In genomic region chr3:142493536-142494061, GRCm38 (mm10) we compare ENCODE assay signal across 8 mouse cellular contexts. TPM values are rescaled to one million over a fixed set of nuclear protein-coding genes. Genes with fewer than 3 reads are reported as not detected.
DNase-seq lines count a peak whose midpoint lies in the region; ATAC-seq and TF ChIP-seq lines count a peak whose summit lies in the region.

TSS of gene Gbp5 (plus strand) at chr3:142493978.

- H3K9ac ChIP-seq in heart, embryonic 15.5 days: no peak within 1 kb of the TSS

- DNase-seq in 3134 (ENCODE audit: extremely low read depth, insufficient read length, low spot score): peak; percentile 19
- peak; percentile 57 for DNase-seq in brain, embryonic 14.5 days (ENCODE audit: low read depth)
- DNase-seq in kidney, postnatal 25 days: peak; percentile 80 to 85
- peak; percentile 93 for DNase-seq in lung, postnatal 14 days
- DNase-seq in spleen, adult 12 weeks (ENCODE audit: low spot score): peak; percentile 25
- no peak for DNase-seq in cerebellum, adult 11 months

- no peaks in the 10 kb centered on the region for H3K9me3 ChIP-seq in heart, embryonic 15.5 days (replicated peaks)

- H3K27ac ChIP-seq in heart, embryonic 15.5 days: no peak within 1 kb of the TSS

- ATAC-seq in CD4-positive, CD25-positive, alpha-beta regulatory T cell, adult 4 months: peak; percentile 70
- peak; percentile 68 for ATAC-seq in heart, embryonic 15.5 days (replicated peaks; ENCODE audit: insufficient number of reproducible peaks, insufficient read depth, low FRiP score, low read depth)

- no peak for TF ChIP-seq POLR2A in brain, embryonic 14.5 days (IDR thresholded peaks at IDR 0.05; ENCODE audit: borderline replicate concordance, extremely low read depth, insufficient read depth, insufficient read length, poor library complexity, severe bottlenecking)

- peaks cover 3% of the 10 kb centered on the region; the same call in 1 of the 2 replicates for H3K4me1 ChIP-seq in heart, embryonic 15.5 days (replicated peaks)

- no peak within 1 kb of the TSS for H3K4me3 ChIP-seq in heart, embryonic 15.5 days

- no peaks in the 10 kb centered on the region for H3K36me3 ChIP-seq in heart, embryonic 15.5 days

- WGBS in heart, embryonic 15.5 days: 46% methylated on average over 6 of the region's 6 CpGs

- H3K4me2 ChIP-seq in heart, embryonic 15.5 days: no peak within 1 kb of the TSS

- H3K27me3 ChIP-seq in heart, embryonic 15.5 days: no peaks in the 10 kb centered on the region

- peak; percentile 41; the same call in 1 of the 2 replicates for TF ChIP-seq CTCF in brain, embryonic 14.5 days (IDR thresholded peaks at IDR 0.05; ENCODE audit: borderline replicate concordance, extremely low read depth, insufficient read depth, insufficient read length)

RNA-seq across cellular contexts. Expression of gene Gbp5, which starts in this region (rescaled TPM):
- polyA plus RNA-seq in CD4-positive, CD25-positive, alpha-beta regulatory T cell, adult 4 months (2017; shearing (Covaris generic)): 10 to 100 TPM; 18.3 to 29.5 TPM
- polyA plus RNA-seq in brain, embryonic 14.5 days (2012; rRNA removed): 0.10 and 0.11 TPM in 2 replicates
- 0.19 and 0.20 TPM in 2 replicates for polyA plus RNA-seq in heart, embryonic 15.5 days (2015; fragmentation: Nextera tagmentation; extraction: Ambion mirVana)

Comparison
In these comparisons a context has a peak if more than half of its experiments do, and no peak if none do; other contexts are left out.
1. RNA of gene Gbp5 (polyA plus RNA-seq): 18.3 to 29.5 TPM in CD4-positive, CD25-positive, alpha-beta regulatory T cell, adult 4 months; 0.19 to 0.20 TPM in heart, embryonic 15.5 days and 0.10 to 0.11 TPM in brain, embryonic 14.5 days; every median in the first group is over 10 times any median in the second.
2. Peak in DNase-seq in brain, embryonic 14.5 days; RNA of the gene not detected or under 1 TPM.
3. Peak in ATAC-seq in heart, embryonic 15.5 days; RNA of the gene not detected or under 1 TPM.